Mouse (Mus musculus): ENCODE measurements around the gene Pgghg.
"Not testable (repeated sequence)": the region's sequence is repeated elsewhere in the genome, so short reads cannot be mapped to it uniquely, and the experiment has no call there.

DNA sequence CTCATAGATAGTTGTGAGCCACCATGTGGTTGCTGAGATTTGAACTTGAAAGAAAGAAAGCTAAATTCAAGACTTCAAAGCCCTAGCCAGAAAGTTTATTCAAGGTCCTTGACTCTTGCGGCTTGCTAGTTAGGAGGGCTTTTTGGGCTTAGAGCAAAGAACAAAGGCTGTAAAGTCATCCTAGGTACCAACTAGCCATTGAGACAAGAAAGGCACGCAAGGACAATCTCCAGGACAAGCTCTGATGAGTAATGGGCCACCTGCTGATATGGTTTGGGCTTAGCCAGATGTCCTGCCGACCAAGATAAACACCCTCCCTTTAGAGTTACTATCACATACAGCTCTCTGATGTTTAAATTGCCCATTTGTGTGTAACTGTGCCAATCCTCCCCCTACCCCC is 27.5 kb downstream of the Pgghg start:
- TF ChIP-seq CTCF (IDR thresholded peaks at IDR 0.05; ENCODE audit: borderline replicate concordance, control insufficient read depth, extremely low read depth, insufficient read depth, low read length, poor library complexity); POLR2A (IDR thresholded peaks at IDR 0.05; ENCODE audit: control insufficient read depth, extremely low read depth, insufficient read depth, low read length, poor library complexity): not testable (repeated sequence)
